Mouse (Mus musculus) olfactory bulb, adult 2 months (tissue): ENCODE results near the gene Abcb1b.

Source experiments
- CTCF ChIP-seq: fragments of 200-500 bp; IDR thresholded peaks from 2 replicates; pipeline ENCODE4 v1.5.1; 2012; ENCODE audit warnings: low read depth, mild to moderate bottlenecking, low read length, moderate library complexity; ENCODE audit not compliant: insufficient read depth
- POLR2A ChIP-seq: fragments of 200-500 bp; IDR thresholded peaks from 2 replicates; pipeline ENCODE4 v1.6.1; 2012; ENCODE audit warnings: mild to moderate bottlenecking, low read depth, low read length, moderate library complexity; ENCODE audit not compliant: insufficient read depth

DNA sequence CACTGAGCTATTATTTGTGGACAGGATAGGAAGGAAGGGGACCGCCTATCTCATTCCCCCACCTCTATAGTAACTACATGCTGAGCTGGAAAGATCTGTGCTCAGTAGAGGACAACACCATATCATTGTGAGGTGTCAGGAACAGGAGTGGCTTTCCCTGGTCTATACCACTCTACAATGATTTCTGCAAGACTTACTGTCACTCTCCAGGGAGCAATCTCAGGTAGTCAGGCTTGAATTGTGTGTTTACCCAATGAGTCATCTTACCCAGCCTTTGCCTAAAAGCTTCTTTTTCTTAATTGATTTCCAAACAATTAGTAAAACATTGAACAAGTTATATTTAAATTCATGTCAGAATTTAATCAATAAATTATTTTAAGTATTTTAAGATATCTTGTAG lies 15.9 kb downstream of the Abcb1b start:
- no peak for TF ChIP-seq CTCF
- no peak for TF ChIP-seq POLR2A
